Mouse (Mus musculus) kidney, postnatal 14 days (tissue): ENCODE measurements around the gene Kndc1.

Source experiments
- DNase-seq: peaks from one replicate; pipeline ENCODE4 v3.0.0; 2022; ENCODE audit warnings: mixed read lengths

Gene Kndc1

DNA sequence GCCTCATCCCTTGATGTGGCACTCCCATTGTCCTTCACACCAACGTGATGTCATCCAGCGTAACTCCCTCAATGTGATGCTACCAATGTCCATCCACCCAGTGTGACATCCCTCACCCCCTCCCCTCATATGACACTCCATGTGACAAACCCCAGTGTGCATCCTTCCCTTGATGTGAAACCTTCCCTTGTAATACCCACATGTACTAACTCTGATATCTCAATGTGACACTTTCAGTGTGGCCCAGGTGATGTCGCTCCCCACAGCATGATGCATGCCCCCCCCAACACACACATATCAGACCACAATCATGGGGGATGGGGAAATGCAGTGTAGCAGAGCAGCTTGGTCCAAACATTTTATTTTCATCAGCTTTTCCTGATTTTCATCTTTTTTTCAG, 62.2 kb downstream of the Kndc1 start:
- no peak for DNase-seq

DNA sequence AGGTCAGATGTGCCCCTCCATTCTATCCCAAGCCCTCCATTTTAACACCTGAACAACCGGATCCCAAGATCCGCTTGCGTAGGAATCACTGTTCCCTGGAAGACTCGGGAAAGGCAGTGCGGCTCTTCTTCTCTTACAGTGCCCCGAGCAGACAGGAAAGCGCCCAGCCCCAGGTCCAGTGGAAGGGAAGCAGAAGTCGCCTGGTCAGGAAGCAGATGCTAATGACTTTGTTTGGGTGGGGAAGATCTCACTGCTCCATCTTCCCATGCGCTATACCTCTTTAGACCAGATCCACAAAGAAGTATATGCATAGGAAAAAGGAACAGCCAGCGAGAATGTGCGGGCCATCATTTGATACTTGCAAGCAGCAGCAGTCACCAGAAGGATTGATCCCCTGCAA, 62.9 kb downstream of the Kndc1 start:
- DNase-seq, result peak; percentile 24

DNA sequence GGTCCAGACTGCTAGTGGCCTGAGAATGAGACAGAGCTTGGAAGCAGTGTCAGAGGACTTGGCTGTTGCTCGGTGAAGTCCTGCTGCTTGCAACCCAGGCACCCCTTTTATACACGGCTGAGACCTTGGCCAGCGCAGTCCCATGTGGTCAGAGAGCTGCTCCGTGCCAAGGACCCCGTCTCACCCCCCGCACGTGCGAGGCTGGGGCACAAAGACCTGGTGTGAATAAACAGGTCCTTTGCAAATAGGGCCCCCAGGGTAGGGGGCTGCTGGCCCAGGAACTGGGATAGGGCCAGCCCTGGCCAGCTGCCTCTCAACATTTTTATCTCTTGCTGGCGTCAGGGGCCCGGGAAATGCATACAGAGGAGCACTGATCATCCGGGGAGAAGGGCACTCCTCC, 63.5 kb downstream of the Kndc1 start:
- DNase-seq, result no peak

DNA sequence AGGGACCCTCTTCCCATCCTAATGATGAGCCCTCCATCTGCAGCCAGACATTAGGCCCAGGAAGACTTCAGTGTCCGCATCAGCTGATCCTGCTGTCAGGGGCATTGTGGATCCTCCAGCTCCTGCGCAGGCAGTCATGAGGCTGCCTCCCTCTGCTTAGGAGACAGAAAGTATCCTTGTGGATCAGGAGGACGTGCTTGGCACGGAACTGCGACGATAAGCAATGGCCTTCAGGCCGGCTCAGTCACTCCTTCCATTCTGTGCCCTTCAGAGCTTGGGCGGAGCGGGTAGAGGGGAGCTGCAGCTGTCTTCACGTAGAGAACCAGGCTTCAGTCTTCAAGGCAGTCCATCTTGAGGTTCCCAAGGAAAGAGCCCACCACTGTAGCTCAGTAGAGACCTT, 66.6 kb downstream of the Kndc1 start:
- DNase-seq, result no peak

DNA sequence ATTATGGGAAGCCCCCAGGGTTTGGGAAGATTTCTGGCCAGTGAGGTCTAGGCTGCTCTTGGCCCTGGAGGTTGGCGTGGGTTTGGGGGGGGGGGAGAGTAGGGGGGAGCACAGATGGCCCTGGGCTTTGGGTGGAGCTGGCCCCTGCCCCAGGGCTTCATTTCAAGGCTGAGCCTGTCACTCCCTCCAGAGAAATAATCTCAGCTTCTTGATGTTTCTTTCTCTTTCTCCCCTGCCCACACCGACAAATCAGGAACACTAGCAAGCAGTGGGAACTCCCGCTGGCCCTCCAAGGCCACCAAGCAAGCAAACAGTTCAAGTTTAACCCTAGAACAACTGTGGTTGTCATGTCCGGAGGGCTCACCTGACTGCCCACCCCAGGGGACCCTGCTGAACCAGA, 69.3 kb downstream of the Kndc1 start:
- DNase-seq, result no peak

DNA sequence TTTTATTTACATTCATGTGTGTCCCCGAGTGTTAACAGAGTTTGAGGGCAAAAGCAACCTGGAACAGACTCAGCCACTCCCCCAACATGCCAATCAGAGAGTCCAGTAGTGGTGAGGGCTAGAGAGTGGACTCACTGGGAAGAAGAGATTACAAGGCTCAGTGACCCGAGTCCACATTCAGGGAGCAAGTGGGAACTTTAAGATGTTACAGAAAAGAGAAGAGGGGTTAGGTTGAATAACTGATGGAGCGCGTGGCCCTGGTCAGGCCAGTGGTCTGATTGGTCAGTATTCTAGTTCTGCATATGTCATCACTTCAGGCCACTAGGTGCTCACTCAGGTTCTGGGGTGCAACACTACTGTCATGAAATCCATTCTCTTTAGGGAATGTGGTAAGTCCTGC, 72.7 kb downstream of the Kndc1 start:
- no peak for DNase-seq

DNA sequence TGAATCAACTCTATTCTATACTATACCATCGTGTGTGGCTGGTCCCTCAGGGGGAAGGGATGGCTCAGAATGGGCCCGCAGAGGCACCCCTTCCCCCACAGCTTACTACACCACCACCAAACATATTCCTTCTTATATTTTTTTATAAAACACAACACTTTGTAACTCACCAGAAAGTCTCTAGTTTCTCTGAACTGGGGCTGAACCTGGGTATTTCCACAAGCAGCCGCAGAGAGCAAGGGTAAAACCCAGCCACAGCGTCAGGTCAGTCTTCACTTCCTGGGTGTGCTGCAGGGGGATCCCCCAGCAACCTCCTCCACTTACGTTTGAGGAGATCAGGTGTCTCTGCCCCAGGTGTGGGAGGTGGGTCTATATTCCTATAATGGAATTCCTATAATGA, 73.9 kb downstream of the Kndc1 start:
- no peak for DNase-seq

DNA sequence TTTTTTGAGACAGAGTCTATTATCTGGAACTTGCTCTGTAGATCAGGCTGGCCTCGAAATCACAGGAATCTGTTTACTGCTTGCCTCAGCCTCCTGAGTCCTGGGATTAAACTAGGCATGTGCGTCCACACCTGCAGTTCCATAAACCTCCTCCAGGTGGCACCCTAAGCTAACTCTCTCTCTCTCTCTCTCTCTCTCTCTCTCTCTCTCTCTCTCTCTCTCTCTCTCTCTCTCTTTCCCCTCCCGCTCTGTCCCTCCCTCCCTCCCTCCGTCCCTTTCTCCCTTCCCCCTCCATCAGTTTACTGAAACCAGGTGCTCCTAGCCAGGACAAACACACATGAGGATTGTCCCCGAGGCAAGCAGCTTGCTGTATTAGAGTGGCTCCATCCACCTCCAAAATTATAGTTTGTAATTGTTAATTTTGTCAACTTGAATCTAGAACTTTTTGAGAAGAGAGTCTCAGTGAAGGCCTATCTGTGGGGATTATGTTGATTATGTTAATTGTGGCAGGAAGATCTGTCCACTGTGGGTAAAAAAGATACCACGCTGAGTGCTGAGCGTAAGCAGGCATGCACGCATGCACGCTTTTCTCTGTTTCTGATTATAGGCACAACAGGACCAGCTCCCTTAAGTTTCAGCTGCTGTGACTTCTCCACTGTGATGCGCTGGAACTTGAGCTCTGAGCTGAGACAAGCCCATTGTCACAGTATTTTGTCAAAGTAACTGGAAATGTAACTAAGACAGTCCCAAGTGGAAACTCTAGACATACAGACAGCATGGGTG, 75.0 kb downstream of the Kndc1 start:
- peak; percentile 86 for DNase-seq

DNA sequence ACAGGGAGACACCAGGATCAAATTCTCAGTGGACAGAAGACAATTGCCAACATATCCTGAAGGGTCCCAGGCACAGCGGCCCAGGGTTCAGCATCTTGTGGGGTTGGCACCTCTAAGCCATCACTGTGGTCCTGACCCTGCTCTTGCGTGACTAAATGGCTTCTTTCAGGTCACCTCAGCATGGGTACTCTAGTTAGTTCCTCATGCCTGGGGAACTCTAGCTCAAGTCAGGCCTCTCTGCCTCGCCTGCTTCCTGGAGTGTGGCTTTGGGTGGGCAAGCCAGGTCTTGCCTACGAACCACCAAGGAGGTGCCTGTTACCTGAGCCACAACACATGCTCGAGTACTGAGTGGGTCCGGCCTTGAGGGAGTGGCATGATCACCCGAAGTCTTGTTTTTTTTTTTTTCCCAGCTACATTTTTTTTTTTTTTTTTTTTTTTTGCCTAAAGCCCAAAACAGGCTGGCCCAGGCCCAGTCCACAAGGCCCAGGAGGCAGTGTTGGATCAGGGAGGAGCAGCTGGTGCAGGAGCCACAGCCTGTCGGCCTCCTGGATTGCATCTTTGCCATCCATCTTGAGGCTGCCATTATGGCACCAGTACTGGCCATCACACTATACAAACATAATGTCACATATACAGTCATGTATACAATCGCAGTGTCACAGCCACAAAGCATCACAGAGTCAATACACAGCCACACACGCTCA, 75.9 kb downstream of the Kndc1 start:
- no peak for DNase-seq

DNA sequence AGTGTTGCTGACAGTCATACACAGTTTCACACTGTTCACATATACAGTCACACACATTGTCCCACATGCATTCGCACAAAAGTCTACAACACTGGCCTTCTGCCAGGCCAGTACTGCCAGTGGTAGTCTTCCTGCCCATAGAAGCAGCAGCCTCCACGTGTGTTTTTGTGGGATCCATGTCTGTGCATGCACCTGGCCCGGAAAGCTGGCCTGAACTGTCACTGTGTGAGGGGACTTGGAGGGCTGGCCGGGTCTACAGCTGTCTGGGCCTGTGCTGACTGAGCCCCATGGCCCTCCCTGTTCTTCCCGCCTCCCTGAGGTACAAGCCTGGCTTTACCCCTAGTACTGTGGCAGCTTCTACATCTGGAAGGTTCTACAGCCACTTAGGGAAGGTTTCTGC, 76.5 kb downstream of the Kndc1 start:
- DNase-seq, result no peak

DNA sequence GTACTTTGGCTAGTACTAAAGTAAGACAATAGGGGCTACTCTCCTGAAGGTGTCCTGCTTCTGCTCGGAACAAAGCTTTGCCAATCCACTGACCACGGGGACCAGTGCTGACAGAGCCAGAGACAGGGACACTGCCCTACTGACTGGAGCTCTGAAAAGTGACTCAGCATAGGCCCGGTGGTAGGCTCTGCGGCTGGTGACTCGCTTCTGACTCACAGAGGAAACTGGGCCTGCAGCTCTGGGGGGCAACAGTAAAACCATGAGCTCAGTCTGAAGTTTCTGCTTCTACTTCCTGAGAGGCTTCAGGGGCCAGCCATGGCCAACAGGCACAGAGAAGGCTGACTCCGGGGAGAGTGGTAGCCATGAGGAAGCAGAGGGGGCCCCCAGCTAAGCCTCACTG, 76.9 kb downstream of the Kndc1 start:
- DNase-seq, result no peak

DNA sequence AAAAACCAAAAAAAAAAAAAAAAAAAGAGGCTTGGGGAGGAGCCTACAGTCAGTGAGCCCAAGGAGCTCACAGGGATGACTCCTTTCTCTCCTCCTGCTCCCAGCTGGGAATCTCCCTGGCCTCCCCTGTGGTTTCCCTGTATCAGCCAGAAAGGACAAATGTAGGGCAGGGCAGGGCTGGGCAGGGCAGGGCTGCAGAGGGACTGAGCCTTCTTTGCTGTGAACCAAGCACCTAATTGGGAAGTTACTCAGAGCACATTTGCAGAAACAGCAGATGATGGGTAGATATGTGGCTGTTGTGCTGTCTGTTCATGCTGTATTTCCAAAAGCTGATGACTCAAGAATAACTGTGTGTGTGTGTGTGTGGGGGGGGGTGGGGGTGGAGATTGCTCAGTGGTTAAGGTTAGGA, 78.4 kb downstream of the Kndc1 start:
- DNase-seq, result no peak

DNA sequence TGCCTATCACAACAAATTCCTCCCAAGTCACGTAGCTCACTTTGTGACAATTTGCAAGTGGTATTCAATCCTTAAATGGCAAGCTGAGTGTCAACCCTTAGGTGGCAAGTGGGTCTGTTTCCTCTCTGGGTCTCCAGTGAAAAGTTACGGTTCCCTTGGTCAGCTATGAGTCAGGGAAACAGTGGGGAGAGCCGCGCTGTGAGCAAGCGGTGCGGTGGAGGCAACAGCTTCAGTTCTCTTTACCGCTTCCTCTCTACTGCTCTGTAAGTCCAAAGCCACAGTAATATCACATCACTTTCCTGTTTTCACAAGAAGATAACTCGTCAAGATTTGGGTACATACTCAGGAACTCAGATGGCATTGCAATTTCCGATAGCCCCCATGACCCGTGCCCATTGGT, 79.8 kb downstream of the Kndc1 start:
- no peak for DNase-seq

DNA sequence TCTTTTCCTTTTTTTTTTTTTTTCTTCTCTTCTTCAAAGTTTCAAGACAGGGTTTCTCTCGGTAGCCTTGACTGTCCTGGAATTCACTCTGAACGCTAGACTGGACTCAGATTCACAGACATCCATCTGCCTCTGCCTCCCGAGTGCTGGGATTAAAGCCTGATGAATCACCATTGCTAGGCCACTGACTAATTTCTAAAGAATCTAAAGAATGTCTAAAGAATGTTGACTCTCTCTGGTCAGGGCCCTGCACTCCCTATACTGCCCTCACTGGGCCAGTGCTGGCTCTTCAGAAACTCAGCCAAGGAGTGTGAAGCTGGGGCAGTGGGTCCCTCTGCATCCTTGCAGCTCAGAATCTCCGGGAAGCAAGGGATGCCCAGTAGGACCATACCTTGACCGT, 81.0 kb downstream of the Kndc1 start:
- no peak for DNase-seq

DNA sequence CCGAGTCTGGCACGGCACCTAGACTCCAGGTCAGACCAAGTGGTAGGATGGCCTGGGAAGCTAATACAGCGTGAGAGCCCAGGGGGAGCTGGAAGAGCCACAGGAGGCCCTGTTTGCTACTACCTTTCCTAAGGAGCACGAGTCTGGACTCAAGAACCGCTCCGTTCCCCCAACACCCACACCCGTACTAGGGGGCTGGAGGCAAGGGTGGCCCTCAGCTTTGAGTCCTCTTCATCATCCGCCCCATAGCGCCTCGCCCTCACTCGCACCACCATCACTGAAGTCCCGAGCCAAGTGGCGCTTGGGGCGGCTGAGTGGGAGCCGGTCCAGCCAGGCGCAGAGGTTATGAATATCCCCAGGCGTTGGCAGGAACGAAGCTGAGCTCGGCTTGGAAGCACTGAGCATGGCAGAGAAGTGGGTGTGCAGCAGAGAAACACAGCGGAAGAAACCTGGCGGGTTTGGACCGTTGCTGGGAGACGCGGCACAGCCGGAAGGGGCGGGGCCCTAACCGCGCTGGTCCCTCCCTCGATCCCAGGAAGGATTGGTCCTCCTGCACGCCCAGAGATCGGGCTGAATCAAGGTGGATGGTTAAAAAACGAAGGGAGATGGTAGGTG, 83.9 kb downstream of the Kndc1 start, which contains the start of gene 6430531B16Rik:
6430531B16Rik (minus strand) TSS at position 478 of the 615 bp plus-strand sequence.
- DNase-seq, result peak; percentile 86

DNA sequence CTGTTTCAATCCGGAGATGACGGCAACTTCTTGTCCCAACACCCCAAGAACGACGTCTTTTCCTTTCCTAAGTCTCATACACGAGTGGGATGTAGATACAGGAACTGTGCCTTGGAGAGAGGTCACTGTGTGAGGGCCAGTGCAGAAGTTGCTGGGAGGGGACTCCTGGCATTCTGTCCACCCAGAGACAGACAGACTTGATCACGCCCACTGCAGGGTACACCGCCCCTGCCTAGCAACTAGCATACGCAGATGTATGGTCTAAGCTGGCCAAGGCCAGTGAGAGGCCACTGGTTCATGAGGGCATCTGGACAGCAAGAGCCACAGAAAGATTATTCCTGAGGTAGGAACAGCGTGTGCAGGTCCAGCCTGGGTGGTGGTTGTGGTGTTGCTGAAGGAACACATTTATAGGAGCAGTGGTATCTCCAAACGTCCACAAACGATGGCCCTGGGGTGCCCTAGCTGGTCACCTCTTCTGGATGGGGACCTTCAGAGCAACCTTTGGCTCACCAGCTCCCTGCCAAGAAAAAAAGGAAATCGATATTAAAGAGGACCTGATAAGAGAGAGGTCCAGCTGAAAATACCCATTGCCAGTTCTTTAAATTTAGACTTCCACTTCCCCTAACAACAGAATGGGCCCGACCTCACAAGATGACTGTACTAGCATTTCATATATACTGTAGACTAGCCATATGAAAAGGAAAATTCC, 84.7 kb downstream of the Kndc1 start:
- peak; percentile 13 for DNase-seq

DNA sequence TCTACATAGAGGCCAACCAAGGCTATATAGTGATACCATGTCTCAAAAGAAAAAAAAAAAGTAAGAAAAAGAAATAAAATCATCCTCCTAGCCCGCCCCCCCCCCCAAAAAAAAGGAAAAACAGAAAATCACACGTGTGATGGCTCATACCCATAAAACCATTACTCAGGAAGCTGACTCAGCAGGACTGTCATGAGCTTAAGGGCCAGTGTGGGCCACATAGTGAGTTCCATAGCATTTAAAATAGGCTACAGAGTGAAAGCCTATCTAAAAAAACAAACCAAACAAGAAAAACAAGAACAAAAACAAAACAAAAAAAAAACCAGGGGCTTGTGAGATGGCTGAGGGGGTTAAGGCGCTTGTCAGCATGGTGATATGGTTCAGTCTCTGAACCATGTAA, 86.3 kb downstream of the Kndc1 start:
- DNase-seq, result no peak

DNA sequence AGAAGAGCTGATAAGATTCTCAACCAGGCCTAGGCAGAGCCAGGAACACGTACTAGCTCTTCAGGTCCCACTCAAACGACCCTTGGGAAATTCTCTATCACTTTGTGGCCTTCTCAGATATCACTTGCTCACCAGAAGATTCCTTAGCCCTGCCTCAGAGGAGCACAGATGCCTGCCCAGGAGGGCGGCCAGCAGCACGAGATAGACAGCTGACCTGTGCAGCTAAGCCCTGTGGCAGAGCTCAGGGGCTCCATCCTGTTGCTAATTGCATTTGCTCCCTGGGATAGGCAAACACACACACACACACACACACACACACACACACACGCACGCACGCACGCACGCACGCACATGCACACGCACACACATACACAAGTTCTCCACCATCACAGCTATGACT, 87.6 kb downstream of the Kndc1 start:
- DNase-seq, result no peak

DNA sequence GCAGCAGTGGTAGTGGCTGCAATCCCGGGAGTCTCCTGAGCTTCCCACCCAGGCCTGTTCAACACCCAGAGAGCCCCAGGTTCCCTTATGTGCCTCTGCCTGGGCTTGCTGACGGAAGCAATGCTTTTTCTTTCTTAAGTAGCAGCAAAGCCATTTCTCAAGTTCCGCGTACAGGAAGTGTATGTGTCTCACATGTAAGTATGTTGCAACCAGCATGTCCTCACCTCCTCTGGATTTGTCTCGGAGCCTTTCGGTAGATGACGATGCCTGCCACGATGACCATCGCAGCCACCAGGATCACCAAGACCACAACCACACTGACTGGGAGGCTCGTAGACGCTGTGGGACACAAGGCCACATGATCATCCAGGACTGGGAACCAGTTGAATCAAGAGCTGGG, 90.0 kb downstream of the Kndc1 start:
- DNase-seq, result no peak

DNA sequence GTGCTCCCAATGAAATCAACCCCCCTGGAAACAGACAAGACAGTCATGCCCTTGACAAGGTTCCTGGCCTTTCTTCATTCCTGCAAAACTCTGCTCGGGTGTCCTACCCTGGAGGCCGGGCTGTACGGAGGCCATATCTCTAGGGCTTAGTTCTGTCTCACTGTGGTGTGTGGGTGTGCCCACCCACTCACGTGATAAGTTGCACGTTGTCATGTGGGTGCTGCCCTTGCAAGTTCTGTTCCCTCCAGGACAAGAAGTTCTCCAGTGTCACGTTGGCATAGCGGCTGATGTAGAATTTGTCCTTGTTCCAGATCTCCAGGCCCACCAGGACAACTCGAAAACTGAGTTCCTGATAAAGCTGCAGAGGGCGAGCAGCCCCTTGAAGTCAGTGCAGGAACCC, 93.8 kb downstream of the Kndc1 start:
- no peak for DNase-seq

DNA sequence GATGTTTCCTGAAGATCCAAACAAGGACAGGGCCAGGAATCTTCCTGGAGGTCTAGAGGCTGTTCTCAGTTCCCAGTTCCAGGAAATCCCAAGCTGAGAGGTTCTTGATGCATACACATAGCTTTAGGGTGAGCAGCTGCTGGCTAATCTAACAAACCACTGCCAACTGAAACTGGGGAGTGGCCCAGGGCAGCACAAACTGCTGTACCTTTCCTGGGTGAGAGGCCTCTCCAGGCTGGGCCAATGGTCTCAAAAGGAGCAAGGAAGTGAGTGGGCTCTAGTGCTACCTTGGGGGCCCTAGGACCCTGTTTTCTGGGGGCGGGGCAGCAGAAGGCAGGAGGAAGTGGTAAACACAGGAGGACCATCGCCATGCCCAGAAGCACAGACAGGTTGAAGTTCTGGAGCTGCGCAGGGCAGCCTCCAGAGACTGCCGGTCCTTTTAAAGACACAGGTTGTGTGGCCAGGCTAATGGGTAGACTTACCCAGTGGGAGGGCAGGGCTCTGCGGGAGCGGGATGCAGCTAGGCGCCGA, 96.4 kb downstream of the Kndc1 start:
- no peak for DNase-seq
